ENCODE assay signal across 10 mouse cellular contexts in the genomic region with DNA sequence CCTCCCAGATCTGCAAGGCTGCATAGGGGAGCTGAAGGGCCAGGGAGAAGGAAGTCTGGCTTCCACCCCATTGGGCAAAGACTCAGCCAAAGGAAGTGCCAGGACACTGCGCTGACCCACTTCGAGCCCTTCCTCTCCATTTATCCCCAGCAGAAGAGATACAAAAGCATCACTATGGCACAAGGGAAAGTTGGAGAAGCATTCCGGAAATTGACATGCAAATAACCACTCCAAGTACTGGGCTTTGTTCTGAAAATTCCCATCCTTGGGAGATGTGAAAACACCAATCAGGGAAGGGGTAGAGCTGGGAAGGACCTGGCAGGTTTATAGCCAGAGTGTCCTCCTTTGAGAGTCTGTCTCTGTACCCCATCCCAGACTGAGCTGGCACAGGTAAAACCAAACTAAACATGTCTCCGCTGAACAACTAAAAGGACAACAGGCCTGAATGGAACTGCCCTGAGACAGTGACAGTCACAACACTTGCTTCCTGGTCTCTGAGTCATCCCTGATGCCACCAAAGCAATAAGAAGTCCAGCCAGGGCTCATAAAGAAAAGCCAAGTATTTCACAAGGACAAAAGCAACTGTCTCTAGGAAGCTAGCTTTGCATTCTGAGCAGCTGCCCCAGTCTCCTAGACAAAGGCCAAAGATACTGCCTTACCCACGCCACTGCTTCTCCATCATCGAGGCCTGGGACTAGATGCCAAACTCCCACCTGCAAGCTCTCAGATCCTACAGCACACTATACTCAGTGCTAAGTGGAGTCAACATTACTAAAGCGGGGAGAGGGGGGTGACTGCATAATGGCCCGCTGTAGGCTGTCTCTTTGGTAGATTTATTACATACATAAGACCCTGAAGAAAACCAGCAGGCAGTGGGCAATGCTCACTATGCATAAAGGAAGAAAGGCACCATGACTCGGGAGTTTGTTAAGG.
DNase-seq lines count a peak whose midpoint lies in the region; ATAC-seq and TF ChIP-seq lines count a peak whose summit lies in the region.
"Had no signal": no experiment of that assay in that cellular context is flagged by ENCODE, and none has a peak within 500 bp of the region (broad histone marks: within the 10 kb centered on the region; RNA-seq: fewer than 3 reads in every experiment).

No protein-coding gene starts in this region.

- no peaks in the 10 kb centered on the region for H3K9me3 ChIP-seq in hindbrain, postnatal 0 days (ENCODE audit: low read length)
- H3K9me3 ChIP-seq in neural tube, embryonic 12.5 days: no peaks in the 10 kb centered on the region
- H3K9me3 ChIP-seq: kidney, embryonic 15.5 days had no signal

- H3K4me2 ChIP-seq in hindbrain, postnatal 0 days (ENCODE audit: low read depth, low read length): no peak overlapping the region
- H3K4me2 ChIP-seq in neural tube, embryonic 12.5 days (replicated peaks): no peak overlapping the region
- H3K4me2 ChIP-seq: kidney, embryonic 15.5 days had no signal

- H3K4me3 ChIP-seq in cerebellum, adult 2 months (replicated peaks; ENCODE audit: insufficient read depth, low read depth, low read length): no peak overlapping the region
- H3K4me3 ChIP-seq in hindbrain, postnatal 0 days (ENCODE audit: low read length): no peak overlapping the region
- H3K4me3 ChIP-seq in neural tube, embryonic 12.5 days: no peak overlapping the region
- H3K4me3 ChIP-seq: kidney, embryonic 15.5 days had no signal

- 66% methylated on average over 9 of the region's 9 CpGs for WGBS in cerebellum, adult 2 months
- WGBS in hindbrain, postnatal 0 days: 49% methylated on average over 9 of the region's 9 CpGs
- WGBS in neural tube, embryonic 12.5 days: 28% methylated on average over 9 of the region's 9 CpGs

- no peaks in the 10 kb centered on the region for H3K36me3 ChIP-seq in hindbrain, postnatal 0 days (ENCODE audit: insufficient read depth, low read length)
- no peaks in the 10 kb centered on the region for H3K36me3 ChIP-seq in neural tube, embryonic 12.5 days
- H3K36me3 ChIP-seq: kidney, embryonic 15.5 days had no signal

- H3K27me3 ChIP-seq in cerebellum, adult 2 months (ENCODE audit: control insufficient read depth, insufficient read depth, low read length): no peaks in the 10 kb centered on the region
- H3K27me3 ChIP-seq in hindbrain, postnatal 0 days (ENCODE audit: insufficient read depth, low read length): no peaks in the 10 kb centered on the region
- no peaks in the 10 kb centered on the region for H3K27me3 ChIP-seq in neural tube, embryonic 12.5 days (replicated peaks)
- H3K27me3 ChIP-seq: kidney, embryonic 15.5 days had no signal

- H3K9ac ChIP-seq in hindbrain, postnatal 0 days (replicated peaks; ENCODE audit: low read length): no peak overlapping the region
- H3K9ac ChIP-seq in neural tube, embryonic 12.5 days: no peak overlapping the region
- H3K9ac ChIP-seq: kidney, embryonic 15.5 days had no signal

- peak; percentile 18 for DNase-seq in embryo, embryonic 11 days
- DNase-seq in embryo, embryonic 10.5 days (ENCODE audit: low spot score): no peak
- peak; percentile 23 to 51 for DNase-seq in cerebellum, adult 2 months
- DNase-seq in hindbrain, postnatal 0 days (ENCODE audit: low spot score): peak; percentile 77
- no peak for DNase-seq in heart, postnatal 14 days
- no peak for DNase-seq in gastrocnemius, adult 18-20 months (ENCODE audit: low spot score)
- no peak for DNase-seq in thymus, postnatal 36 days
- DNase-seq: liver had no signal

- H3K4me1 ChIP-seq in cerebellum, adult 2 months (ENCODE audit: control insufficient read depth, insufficient read depth, low read length): no peaks in the 10 kb centered on the region
- H3K4me1 ChIP-seq in hindbrain, postnatal 0 days (ENCODE audit: insufficient read depth, low read length): no peaks in the 10 kb centered on the region
- H3K4me1 ChIP-seq in neural tube, embryonic 12.5 days: peaks cover 28% of the 10 kb centered on the region

- no peak overlapping the region for H3K27ac ChIP-seq in cerebellum, adult 2 months (ENCODE audit: insufficient read depth, low read length)
- peak overlapping the region; percentile 68 for H3K27ac ChIP-seq in hindbrain, postnatal 0 days
- H3K27ac ChIP-seq in neural tube, embryonic 12.5 days: no peak overlapping the region
- H3K27ac ChIP-seq: kidney, embryonic 15.5 days had no signal

- no peak for TF ChIP-seq CTCF in cerebellum, adult 2 months (IDR thresholded peaks at IDR 0.05; ENCODE audit: borderline replicate concordance, insufficient read depth, low read depth, low read length)
- no peak for TF ChIP-seq CTCF in hindbrain, postnatal 0 days (IDR thresholded peaks at IDR 0.05; ENCODE audit: low read depth)

- peak; percentile 94 for ATAC-seq in hindbrain, postnatal 0 days
- peak; percentile 79 for ATAC-seq in neural tube, embryonic 12.5 days (ENCODE audit: low FRiP score, low read depth)

- no peak for TF ChIP-seq POLR2A in cerebellum, adult 2 months (IDR thresholded peaks at IDR 0.05; ENCODE audit: borderline replicate concordance, insufficient read depth, low read length)

- intact Hi-C loops in heart, postnatal 14 days (cut with DNase I): no loop called here

Comparison
In these comparisons a context has a peak if more than half of its experiments do, and no peak if none do; other contexts are left out.
1. DNase-seq: peak in embryo, embryonic 11 days (single experiment), cerebellum, adult 2 months (2 of 2) and hindbrain, postnatal 0 days (single experiment); none in embryo, embryonic 10.5 days (single experiment), heart, postnatal 14 days (0 of 2), gastrocnemius, adult 18-20 months (single experiment) and thymus, postnatal 36 days (0 of 2).